Mouse (Mus musculus) intestine, postnatal 0 days (tissue): ENCODE results near the gene Cd300ld4. TPM values are rescaled to one million over a fixed set of nuclear protein-coding genes. Genes with fewer than 3 reads are reported as not detected.
"Not testable (repeated sequence)": the region's sequence is repeated elsewhere in the genome, so short reads cannot be mapped to it uniquely, and the experiment has no call there.

Experiments used
- ATAC-seq: fragments of 200-750 bp; cut with Nextera tagmentation; 2 replicates; pipeline ENCODE4 v1.8.0; 2017; ENCODE audit warnings: mild to moderate bottlenecking, moderate TSS enrichment, moderate library complexity
- H3K27ac ChIP-seq: fragments of 300-500 bp; sonication (generic); 2 replicates; pipeline ENCODE4 v1.5.1; 2014; ENCODE audit warnings: mild to moderate bottlenecking, low read depth, low read length, moderate library complexity
- H3K27me3 ChIP-seq: fragments of 300-500 bp; sonication (generic); replicated peaks from 2 replicates; pipeline ENCODE4 v1.6.1; 2014; ENCODE audit warnings: low read length, mixed read lengths; ENCODE audit not compliant: control insufficient read depth, insufficient read depth
- H3K36me3 ChIP-seq: fragments of 300-500 bp; sonication (generic); 2 replicates; pipeline ENCODE4 v1.6.1; 2014; ENCODE audit warnings: mild to moderate bottlenecking, moderate library complexity; ENCODE audit not compliant: control insufficient read depth, insufficient read depth
- H3K4me1 ChIP-seq: fragments of 300-500 bp; sonication (generic); replicated peaks from 2 replicates; pipeline ENCODE4 v1.6.1; 2014; ENCODE audit warnings: antibody characterized with exemption, low read length, mixed read lengths; ENCODE audit not compliant: control insufficient read depth, insufficient read depth
- H3K4me2 ChIP-seq: fragments of 300-500 bp; sonication (generic); replicated peaks from 2 replicates; pipeline ENCODE4 v1.6.1; 2014; ENCODE audit warnings: low read depth, mild to moderate bottlenecking, moderate library complexity
- H3K4me3 ChIP-seq: fragments of 300-500 bp; sonication (generic); 2 replicates; pipeline ENCODE4 v1.5.1; 2014; ENCODE audit warnings: low read depth, low read length
- H3K9ac ChIP-seq: fragments of 300-500 bp; sonication (generic); 2 replicates; pipeline ENCODE4 v1.6.1; 2014; ENCODE audit warnings: mild to moderate bottlenecking, low read depth, low read length
- H3K9me3 ChIP-seq: fragments of 300-500 bp; sonication (generic); 2 replicates; pipeline ENCODE4 v1.6.1; 2016; ENCODE audit warnings: mixed run types; ENCODE audit not compliant: control insufficient read depth
- CTCF ChIP-seq: sonication (generic); IDR thresholded peaks from 2 replicates; pipeline ENCODE4 v1.5.1; 2016; ENCODE audit warnings: low read depth, mild to moderate bottlenecking, control low read depth, antibody characterized with exemption, moderate library complexity
- WGBS: fragments of 180-500 bp; shearing (Covaris S2); extraction: QIAGEN DNeasy Blood & Tissue Kit; methylation state at CpG from one replicate; pipeline ENCODE4 v1.1.7; 2014; 5-methylcytosine and 5-hydroxymethylcytosine counted together
- polyA plus RNA-seq: library from polyadenylated mRNA; unstranded; fragments of >200 nt; fragmentation: Nextera tagmentation; extraction: Ambion mirVana; gene quantifications from 2 replicates; pipeline ENCODE4 v1.2.1, GENCODE M21; 2015

Gene Cd300ld4
- not detected in 2 replicates for polyA plus RNA-seq

DNA sequence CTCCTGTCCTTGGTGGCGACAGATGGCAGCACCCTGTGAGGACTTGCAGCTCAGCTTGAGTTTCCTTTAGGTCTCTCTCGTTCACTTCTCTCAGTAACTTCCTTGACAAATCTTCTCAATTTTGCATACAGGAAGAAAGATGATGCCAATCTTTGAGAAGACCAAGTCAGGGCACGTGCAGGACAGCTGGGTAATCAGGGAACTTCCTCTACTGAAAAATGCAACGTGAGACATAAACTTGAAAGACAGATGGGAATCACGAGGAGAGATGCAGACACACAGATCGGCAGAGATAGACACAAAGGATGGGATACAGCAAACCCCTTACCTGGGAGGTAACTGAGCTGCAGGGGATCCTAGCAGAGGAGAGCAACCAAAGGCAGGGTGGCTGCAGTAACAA is at the start of gene Cd300ld4:
Gene Cd300ld4 (minus strand): TSS at position 101 of the 400 bp plus-strand sequence.
- H3K9ac ChIP-seq, H3K9me3 ChIP-seq, H3K4me3 ChIP-seq, ATAC-seq, H3K36me3 ChIP-seq, H3K4me1 ChIP-seq, H3K27me3 ChIP-seq, H3K4me2 ChIP-seq, H3K27ac ChIP-seq: not testable (repeated sequence)
- no CpG with 5 or more reads among the region's 6 CpGs for WGBS

DNA sequence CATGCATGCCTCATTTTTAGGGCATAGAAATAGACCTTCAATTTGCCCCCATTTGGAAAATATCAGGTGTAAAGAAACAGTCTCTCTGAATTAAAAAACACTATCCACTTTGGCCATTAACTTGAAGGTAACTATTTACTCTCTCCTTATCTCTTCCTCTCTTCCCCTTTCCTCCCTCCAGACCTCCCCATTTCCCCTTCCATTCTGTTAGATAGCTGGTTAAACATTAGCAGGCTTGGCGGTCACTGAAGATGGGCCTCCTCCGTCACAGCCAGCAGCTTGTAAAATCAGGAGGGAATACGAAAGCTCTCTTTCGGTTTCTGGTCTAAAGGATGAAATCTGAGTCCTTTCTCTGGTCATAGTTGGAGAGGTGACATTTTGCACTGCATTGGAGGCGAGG is 49.0 kb upstream of the Cd300ld4 start:
- TF ChIP-seq CTCF = no peak
- H3K27me3 ChIP-seq = no peaks in the 10 kb centered on the region
- no peak overlapping the region for H3K9ac ChIP-seq
- 30% methylated on average over 5 of the region's 5 CpGs for WGBS
- no peaks in the 10 kb centered on the region for H3K36me3 ChIP-seq
- no peak for ATAC-seq
- no peak overlapping the region for H3K4me3 ChIP-seq
- H3K27ac ChIP-seq = no peak overlapping the region
- no peaks in the 10 kb centered on the region for H3K9me3 ChIP-seq
- no peak overlapping the region for H3K4me2 ChIP-seq
- peaks cover 2% of the 10 kb centered on the region; the same call in 1 of the 2 replicates for H3K4me1 ChIP-seq

DNA sequence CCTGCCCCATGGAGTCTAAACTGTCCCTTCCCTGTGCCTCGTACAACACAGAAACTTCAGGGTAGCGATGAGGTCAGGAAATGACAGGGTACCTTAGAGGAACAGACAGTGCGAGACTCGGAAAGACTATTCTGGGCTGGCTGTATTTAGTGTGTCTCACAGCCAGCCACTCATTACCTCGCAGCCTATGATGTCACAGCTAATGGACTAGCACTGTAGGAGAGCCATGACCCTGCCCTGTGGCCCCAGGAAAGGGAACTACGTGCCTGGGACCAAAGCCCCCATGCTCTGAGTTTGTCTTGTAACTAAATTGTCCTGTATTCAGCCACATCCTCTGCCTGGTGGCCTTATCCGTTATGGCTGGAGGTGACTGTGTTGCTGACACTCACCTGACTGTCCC is 48.6 kb upstream of the Cd300ld4 start:
- TF ChIP-seq CTCF = no peak
- H3K9me3 ChIP-seq = no peaks in the 10 kb centered on the region
- H3K27me3 ChIP-seq = no peaks in the 10 kb centered on the region
- H3K4me2 ChIP-seq = no peak overlapping the region
- H3K4me3 ChIP-seq = no peak overlapping the region
- H3K9ac ChIP-seq = no peak overlapping the region
- H3K36me3 ChIP-seq = no peaks in the 10 kb centered on the region
- WGBS = 35% methylated on average over 7 of the region's 7 CpGs
- ATAC-seq = no peak
- peaks cover 2% of the 10 kb centered on the region; the same call in 1 of the 2 replicates for H3K4me1 ChIP-seq
- H3K27ac ChIP-seq = no peak overlapping the region

DNA sequence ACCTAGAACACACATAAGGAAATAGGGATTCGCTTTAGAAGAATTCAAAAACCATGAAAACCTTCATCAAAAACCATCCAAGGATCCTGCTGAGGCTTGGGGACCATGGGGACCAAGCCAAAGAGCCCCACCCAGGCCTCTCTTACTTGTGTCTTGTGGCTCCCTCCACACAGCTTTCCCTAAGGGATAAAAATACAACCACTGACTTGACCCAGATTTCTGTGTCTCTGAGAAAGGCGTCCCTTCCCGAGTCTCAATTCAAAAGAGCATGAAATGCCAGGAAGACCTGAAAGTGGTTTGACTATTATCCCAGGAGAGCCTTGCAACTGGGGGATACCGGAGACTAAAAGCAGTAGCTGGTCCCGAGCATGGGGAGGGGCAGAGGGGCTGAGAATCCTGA is 46.2 kb upstream of the Cd300ld4 start:
- H3K9ac ChIP-seq = no peak overlapping the region
- TF ChIP-seq CTCF = no peak
- H3K27me3 ChIP-seq = no peaks in the 10 kb centered on the region
- no peaks in the 10 kb centered on the region for H3K9me3 ChIP-seq
- H3K4me1 ChIP-seq = peaks cover 2% of the 10 kb centered on the region; the same call in 1 of the 2 replicates
- H3K27ac ChIP-seq = no peak overlapping the region
- H3K4me3 ChIP-seq = no peak overlapping the region
- WGBS = 82% methylated on average over 5 of the region's 5 CpGs
- no peaks in the 10 kb centered on the region for H3K36me3 ChIP-seq
- H3K4me2 ChIP-seq = no peak overlapping the region
- no peak for ATAC-seq

DNA sequence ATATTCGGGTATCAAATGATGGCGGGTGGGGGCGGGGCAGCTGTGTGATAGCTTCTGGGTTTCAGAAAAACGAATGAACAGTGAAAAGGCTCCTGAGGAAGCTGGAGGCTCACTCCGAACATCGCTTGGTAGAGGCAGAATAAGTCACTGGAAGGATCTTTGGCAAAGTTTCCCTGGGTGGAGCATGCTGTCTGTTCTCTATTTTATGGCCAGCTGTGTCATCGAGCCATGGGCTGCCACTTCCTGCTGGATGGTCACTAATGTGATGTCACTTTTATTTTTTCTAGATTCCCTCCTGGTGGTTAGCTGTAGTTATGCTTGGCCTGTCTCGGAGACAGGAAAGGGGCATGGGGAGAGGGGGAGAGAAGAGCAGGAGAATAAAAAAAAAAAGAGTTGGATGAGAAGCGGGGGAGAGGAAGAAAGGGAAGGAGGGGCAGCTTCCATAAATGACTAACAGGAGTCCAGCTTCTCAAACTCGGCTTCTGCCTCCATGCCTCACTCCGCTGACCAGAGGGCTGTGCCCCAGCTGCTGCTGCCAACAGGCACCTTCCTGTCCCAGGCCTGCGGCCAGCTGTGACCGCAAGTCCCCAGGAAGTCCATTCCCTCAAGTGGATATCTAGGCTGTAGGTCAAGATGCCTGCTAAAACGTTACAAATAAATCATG is 45.0 kb upstream of the Cd300ld4 start:
- Histone ChIP-seq H3K9me3 (no peaks in the 10 kb centered on the region), H3K36me3 (no peaks in the 10 kb centered on the region), H3K4me1 (peaks cover 2% of the 10 kb centered on the region; the same call in 1 of the 2 replicates), H3K27me3 (no peaks in the 10 kb centered on the region), H3K4me3 (no peak overlapping the region), H3K9ac (no peak overlapping the region), H3K27ac (no peak overlapping the region), H3K4me2 (peak overlapping the region; percentile 28)
- 22% methylated on average over 14 of the region's 14 CpGs for WGBS
- TF ChIP-seq CTCF = no peak; the same call in 1 of the 2 replicates
- ATAC-seq = peak; percentile 49; the same call in 1 of the 2 replicates

DNA sequence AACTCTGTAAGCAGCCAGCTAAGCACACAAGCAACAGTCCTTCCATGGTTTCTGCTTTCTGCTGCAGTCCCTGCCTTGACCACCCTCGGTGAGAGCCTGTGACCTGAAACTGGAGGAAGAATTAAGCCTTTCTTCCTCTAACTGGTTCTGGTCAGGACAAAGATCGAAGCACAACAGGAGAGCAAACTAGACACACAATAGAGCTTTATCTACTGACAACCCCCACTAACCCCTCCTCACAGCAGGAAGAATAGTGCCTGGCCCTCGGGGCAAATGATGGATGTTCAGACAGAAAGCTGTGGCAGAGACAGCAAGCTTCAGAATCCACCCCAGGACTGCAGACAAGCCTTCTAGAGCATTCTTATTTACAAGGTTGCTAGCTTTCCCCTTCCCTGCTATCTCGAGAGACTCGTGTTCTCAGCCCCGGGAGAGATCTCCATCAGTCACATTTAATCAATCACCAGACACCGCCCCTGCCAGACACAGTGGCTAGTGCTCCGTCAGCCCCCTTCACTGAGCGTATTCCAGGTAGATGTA is 44.3 kb upstream of the Cd300ld4 start:
- no peak for ATAC-seq
- no peaks in the 10 kb centered on the region for H3K27me3 ChIP-seq
- 11% methylated on average over 9 of the region's 9 CpGs for WGBS

More for the DNA sequence above, 44.3 kb upstream of the Cd300ld4 start:
- Histone ChIP-seq H3K36me3 (no peaks in the 10 kb centered on the region), H3K4me2 (peak overlapping the region; percentile 28), H3K9ac (no peak overlapping the region), H3K9me3 (no peaks in the 10 kb centered on the region), H3K4me1 (peaks cover 2% of the 10 kb centered on the region; the same call in 1 of the 2 replicates), H3K27ac (no peak overlapping the region), H3K4me3 (no peak overlapping the region)
- TF ChIP-seq CTCF = no peak
